Mouse (Mus musculus): ENCODE measurements around the gene Anapc15-ps.

DNA sequence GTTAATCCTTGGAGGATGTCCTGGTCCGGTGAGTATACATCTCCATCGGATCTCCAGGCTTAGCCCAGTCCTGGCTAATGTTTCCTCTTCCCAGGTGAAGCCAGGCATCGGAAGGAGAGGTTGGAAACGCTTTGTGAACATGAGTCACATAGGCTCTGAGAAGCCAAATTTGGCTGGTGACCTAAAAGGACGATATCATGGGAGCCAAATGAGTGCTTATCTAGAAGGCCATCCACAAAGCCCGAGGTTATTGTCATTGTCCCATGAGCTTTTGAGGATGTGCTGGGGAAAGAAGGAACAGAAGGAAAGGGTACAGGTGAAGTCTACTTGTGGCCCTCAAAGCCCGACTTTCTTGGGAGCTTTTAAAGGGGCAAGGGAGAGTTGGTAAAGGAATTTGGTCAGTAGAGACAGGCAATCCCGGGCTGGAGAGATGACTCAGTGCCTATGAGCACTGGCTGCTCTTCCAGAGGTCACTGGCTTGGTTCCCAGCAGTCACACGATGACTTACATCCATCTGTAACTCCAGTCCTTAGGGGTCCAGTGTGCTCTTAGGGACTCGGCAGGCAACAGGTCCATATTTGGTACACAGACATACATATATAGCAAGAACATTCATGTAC lies 42.4 kb downstream of the Anapc15-ps start:
- no peak for TF ChIP-seq GATA1 (IDR thresholded peaks at IDR 0.05; ENCODE audit: low read length)
- no peak for TF ChIP-seq TAL1 (IDR thresholded peaks at IDR 0.05; ENCODE audit: low read length)

All from erythroblast, embryonic 14.5 days (primary cell).